Mouse (Mus musculus): ENCODE measurements around the gene Spock1. TPM values are rescaled to one million over a fixed set of nuclear protein-coding genes. Genes with fewer than 3 reads are reported as not detected.

The Spock1 gene
- polyA plus RNA-seq, 1 experiment from 2014 or later: 4.0 TPM

DNA sequence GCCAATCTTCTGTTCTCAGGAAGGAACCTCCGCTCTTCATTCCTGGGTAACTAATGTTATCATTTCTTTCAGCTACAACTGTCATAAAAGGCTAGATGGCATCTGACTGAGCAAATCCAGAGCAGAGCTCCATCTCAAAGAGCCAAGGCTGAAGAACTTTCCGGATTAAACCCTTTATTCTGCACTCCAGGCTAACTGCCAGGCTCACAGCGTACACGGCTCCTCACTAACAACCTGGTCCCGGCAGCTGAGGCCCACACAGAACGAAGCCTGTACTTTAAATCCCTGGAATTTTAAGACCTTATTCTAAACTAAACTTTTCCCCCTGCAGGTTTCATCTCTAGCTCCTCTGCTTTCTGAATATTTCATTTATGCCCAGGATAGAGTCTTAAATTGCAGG is 166.9 kb downstream of the Spock1 start:
- Histone ChIP-seq H3K36me3 (replicated peaks) (no peaks in the 10 kb centered on the region), H3K27ac (replicated peaks) (peak overlapping the region; percentile 66), H3K27me3 (replicated peaks; ENCODE audit: low read depth, poor library complexity, severe bottlenecking) (0 out of 2 replicates have a peak, but pooled peaks cover 5% of the 10 kb centered on the region), H3K9me3 (no peaks in the 10 kb centered on the region), H3K4me3 (no peak overlapping the region), H3K4me1 (peaks cover 50% of the 10 kb centered on the region)
- no peak for DNase-seq (ENCODE audit: low spot score)
- 74% methylated on average over 6 of the region's 6 CpGs for WGBS

DNA sequence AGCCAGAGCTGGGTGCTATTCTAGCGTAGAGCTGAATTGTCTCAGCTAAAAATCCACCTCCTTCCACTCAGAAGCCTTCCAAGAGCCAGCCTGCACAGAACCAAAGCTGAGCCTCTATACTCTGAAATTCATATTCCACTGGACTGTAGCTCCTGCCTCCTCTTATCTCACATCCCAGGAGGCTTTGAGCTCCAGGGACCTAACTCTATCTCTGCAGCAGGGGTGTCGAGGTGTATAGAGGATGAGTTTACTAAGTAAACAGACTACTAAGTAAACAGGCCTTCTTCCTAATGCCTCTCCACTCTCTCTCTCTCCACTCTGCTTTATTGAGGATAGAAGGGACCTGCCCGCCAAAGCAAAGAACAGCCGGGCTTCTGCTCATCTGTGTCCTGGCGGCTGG is 167.7 kb downstream of the Spock1 start:
- no peaks in the 10 kb centered on the region for H3K9me3 ChIP-seq
- peaks cover 57% of the 10 kb centered on the region for H3K4me1 ChIP-seq
- 36% methylated on average over 5 of the region's 5 CpGs for WGBS
- no peak overlapping the region for H3K4me3 ChIP-seq
- H3K27me3 ChIP-seq (replicated peaks; ENCODE audit: low read depth, poor library complexity, severe bottlenecking): 0 out of 2 replicates have a peak, but pooled peaks cover 5% of the 10 kb centered on the region
- DNase-seq (ENCODE audit: low spot score): no peak
- H3K36me3 ChIP-seq (replicated peaks): no peaks in the 10 kb centered on the region
- peak overlapping the region; percentile 66 for H3K27ac ChIP-seq (replicated peaks)

DNA sequence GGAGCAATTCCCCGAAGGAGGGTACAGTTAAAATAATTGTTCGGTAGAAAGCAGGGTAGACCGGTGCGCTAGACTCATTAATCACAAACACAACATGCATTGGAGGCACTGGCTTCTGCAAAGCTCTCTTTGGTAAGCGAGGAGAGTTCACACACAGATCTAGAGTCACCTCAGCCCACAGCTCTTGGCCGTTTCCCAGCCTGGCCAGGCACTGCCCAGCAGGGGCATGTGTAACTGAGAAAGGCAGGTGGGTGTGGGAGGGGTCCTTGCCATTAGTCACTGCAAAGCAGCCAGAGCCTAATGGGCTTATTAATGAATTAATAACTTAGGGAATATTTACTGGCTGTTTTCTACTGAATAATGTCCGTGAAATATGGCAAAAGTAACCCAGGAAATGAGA is 172.1 kb downstream of the Spock1 start:
- no peak overlapping the region for H3K27ac ChIP-seq (replicated peaks)
- H3K4me1 ChIP-seq: peaks cover 33% of the 10 kb centered on the region
- H3K4me3 ChIP-seq: no peak overlapping the region
- no peaks in the 10 kb centered on the region for H3K27me3 ChIP-seq (replicated peaks; ENCODE audit: low read depth, poor library complexity, severe bottlenecking)
- no peaks in the 10 kb centered on the region for H3K36me3 ChIP-seq (replicated peaks)
- WGBS: 81% methylated on average over 7 of the region's 7 CpGs
- no peaks in the 10 kb centered on the region for H3K9me3 ChIP-seq
- no peak for DNase-seq (ENCODE audit: low spot score)

DNA sequence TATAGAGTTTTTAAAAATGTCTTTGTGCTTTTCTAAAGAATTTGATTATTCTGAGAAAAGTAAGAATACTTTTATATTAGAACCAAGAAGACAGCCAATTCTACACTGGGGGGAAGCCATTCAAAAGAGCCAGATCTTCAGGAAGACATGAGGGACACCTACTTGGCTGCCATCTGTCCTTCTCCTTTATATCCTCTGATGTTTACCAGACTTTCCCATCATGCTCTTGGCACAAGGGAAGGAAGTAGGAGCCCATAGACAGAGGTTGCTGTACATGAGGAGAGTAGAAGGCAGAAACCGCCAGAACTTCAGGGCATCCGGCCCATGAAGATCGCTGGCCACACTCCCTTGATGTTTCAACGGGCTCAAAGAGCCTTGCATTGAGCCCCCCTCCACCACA is 173.6 kb downstream of the Spock1 start:
- H3K9me3 ChIP-seq: no peaks in the 10 kb centered on the region
- no peaks in the 10 kb centered on the region for H3K36me3 ChIP-seq (replicated peaks)
- H3K27ac ChIP-seq (replicated peaks): no peak overlapping the region
- no peak overlapping the region for H3K4me3 ChIP-seq
- H3K4me1 ChIP-seq: peaks cover 19% of the 10 kb centered on the region
- DNase-seq (ENCODE audit: low spot score): no peak
- H3K27me3 ChIP-seq (replicated peaks; ENCODE audit: low read depth, poor library complexity, severe bottlenecking): no peaks in the 10 kb centered on the region
- WGBS: 87% methylated on average over 4 of the region's 4 CpGs

DNA sequence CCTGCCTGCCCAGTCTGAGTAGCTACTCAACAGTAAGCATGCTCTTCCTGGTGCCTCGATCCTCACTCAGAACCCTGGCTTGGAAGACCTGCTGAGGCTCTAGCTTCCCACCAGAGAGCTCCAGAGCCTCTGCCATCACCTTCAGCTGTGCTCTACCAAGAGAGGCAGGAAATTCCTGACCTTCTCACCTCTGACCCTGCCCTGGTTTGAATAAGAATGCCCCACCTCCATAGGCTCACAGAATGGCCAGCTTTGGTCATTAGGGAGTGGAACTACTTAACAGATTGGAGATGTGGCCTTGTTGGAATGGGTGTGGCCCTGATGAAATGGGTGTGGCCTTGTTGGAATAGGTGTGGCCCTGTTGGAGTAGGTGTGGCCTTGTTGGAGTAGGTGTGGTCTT is 174.6 kb downstream of the Spock1 start:
- no peaks in the 10 kb centered on the region for H3K27me3 ChIP-seq (replicated peaks; ENCODE audit: low read depth, poor library complexity, severe bottlenecking)
- H3K27ac ChIP-seq (replicated peaks): no peak overlapping the region
- no peaks in the 10 kb centered on the region for H3K36me3 ChIP-seq (replicated peaks)
- H3K9me3 ChIP-seq: no peaks in the 10 kb centered on the region
- peaks cover 19% of the 10 kb centered on the region for H3K4me1 ChIP-seq
- no peak overlapping the region for H3K4me3 ChIP-seq
- no peak for DNase-seq (ENCODE audit: low spot score)
- WGBS: 85% methylated on average over 1 of the region's 1 CpGs

DNA sequence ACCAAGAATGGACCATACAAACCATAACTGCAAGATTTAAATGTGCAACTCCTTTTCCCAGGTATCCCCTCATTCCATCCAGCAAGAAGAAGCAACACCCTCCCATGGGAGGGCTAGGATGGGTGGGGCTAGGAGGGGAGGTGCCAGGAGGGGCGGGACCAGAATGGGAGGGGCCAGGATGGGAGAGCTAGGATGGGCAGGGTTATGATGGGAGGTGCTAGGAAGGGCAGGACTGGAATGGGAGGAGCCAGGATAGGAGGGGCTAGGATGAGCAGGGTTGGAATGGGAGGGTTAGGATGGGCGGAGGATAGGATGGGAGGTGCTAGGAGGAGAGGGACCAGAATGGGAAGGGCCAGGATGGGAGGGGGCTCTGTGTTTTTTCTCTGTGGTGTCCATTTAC is 175.9 kb downstream of the Spock1 start:
- H3K27ac ChIP-seq (replicated peaks): no peak overlapping the region
- peaks cover 15% of the 10 kb centered on the region for H3K4me1 ChIP-seq
- H3K36me3 ChIP-seq (replicated peaks): no peaks in the 10 kb centered on the region
- H3K9me3 ChIP-seq: no peaks in the 10 kb centered on the region
- WGBS: 51% methylated on average over 2 of the region's 2 CpGs
- no peak overlapping the region for H3K4me3 ChIP-seq
- H3K27me3 ChIP-seq (replicated peaks; ENCODE audit: low read depth, poor library complexity, severe bottlenecking): no peaks in the 10 kb centered on the region
- DNase-seq (ENCODE audit: low spot score): no peak

DNA sequence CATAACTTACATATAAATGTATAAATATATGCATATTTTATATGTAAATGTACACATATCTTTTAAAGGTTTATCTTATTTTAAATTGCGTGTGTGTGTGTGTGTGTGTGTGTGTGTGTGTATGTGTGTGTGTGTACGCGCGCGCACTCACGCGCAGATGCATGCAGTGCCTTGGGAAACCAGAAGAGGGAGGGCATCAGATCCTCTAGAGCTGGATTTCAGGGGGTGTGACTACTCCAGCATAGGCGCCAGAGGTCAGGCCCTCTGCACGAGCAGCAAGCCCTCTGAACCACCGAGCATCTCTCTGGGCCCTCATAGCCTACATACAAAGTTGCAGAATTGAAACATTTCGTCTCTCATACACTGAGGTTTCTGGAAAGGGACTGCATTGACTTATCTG is 180.4 kb downstream of the Spock1 start:
- 94% methylated on average over 11 of the region's 11 CpGs for WGBS
- no peaks in the 10 kb centered on the region for H3K9me3 ChIP-seq
- no peaks in the 10 kb centered on the region for H3K27me3 ChIP-seq (replicated peaks; ENCODE audit: low read depth, poor library complexity, severe bottlenecking)
- no peak overlapping the region for H3K4me3 ChIP-seq
- H3K27ac ChIP-seq (replicated peaks): no peak overlapping the region
- H3K36me3 ChIP-seq (replicated peaks): no peaks in the 10 kb centered on the region
- H3K4me1 ChIP-seq: peaks cover 2% of the 10 kb centered on the region; the same call in 1 of the 2 replicates
- DNase-seq (ENCODE audit: low spot score): no peak

DNA sequence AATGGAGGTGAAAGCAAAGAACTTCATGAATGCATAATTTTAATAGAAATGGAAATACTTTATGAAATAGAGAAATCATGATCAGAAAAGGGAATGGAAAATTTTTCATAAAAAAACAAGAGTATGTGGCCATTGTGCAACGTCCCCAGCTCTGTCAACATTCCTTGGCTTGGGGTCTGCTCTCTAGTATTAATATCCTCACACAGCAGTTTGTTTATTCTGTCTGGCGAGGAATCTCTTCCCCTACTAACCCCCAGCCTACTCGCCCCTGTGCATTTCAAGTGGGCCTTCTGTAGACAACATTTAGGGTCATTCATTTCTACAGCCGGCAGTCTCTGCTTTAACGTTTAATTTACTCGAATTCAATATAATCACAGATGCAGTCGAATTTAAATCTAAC is 181.5 kb downstream of the Spock1 start:
- Histone ChIP-seq H3K4me1 (peaks cover 7% of the 10 kb centered on the region; the same call in 1 of the 2 replicates), H3K9me3 (no peaks in the 10 kb centered on the region), H3K4me3 (no peak overlapping the region), H3K27me3 (replicated peaks; ENCODE audit: low read depth, poor library complexity, severe bottlenecking) (no peaks in the 10 kb centered on the region), H3K27ac (replicated peaks) (no peak overlapping the region), H3K36me3 (replicated peaks) (no peaks in the 10 kb centered on the region)
- no peak for DNase-seq (ENCODE audit: low spot score)
- WGBS: 89% methylated on average over 7 of the region's 7 CpGs

DNA sequence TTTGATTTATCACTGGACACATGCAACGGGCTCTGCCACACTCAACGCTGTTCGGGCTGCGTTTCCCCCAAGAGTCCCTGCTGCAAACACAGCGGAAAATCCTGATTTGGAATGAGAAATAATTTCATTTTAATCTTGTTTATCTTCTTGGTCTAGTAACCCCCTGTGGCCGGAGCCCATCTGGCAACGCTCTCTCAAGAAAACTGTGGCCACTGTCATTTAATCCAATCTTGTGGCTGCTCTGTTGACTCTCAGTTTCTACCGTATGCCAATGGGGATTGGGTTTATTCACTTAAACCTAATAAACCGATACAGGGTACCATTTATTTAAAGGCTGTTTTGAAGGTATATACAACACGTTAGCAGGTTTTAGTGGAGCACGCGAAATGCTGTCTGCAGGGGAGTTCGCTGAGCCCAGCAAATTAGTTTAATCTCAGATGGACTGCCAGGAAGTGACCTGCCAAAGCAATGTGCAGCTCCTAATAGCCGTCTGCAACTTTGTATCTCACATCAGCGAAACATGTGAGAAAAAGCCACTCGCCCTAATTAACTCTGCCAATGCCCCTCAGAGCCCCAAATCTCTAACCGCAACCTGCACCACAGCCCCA is 185.7 kb downstream of the Spock1 start:
- 72% methylated on average over 17 of the region's 17 CpGs for WGBS
- no peak overlapping the region for H3K4me3 ChIP-seq
- H3K27me3 ChIP-seq (replicated peaks; ENCODE audit: low read depth, poor library complexity, severe bottlenecking): no peaks in the 10 kb centered on the region
- no peaks in the 10 kb centered on the region for H3K36me3 ChIP-seq (replicated peaks)
- H3K9me3 ChIP-seq: no peaks in the 10 kb centered on the region
- no peak for DNase-seq (ENCODE audit: low spot score)
- H3K27ac ChIP-seq (replicated peaks): no peak overlapping the region
- H3K4me1 ChIP-seq: peaks cover 11% of the 10 kb centered on the region; the same call in 1 of the 2 replicates

DNA sequence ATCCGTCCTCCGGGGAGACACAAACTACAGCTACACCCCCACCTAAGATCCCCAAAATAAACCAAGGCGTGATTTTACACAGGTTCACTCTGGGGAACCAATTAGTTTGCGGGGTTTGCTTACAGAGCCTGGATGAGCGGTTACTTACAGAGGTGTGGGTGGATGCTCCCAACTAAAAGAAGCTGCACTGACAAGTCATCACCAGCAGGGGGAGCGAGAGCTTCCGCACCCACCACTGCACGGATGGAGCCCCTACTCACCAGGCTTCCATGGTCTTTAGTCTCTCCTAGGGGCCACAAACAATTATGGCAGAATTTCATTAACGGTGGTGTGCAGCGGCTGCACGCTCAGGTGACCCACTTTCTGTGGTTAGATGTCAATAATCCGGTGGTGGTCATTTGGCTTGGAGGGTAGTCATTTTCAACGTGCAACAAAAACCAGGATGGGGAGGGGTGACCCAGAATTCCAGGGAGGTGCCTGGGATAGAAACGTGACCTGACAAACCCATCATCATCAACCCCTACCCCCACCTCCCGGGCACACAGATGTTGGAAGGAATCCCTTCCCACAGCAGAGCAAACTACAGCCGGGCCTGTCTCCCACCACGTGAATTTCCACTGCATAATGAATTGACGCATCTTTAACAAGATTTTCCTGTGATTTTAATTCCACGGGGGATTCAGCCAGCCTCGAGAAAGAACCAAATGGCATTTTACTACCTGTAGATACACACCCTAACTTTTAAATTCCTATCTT is 186.4 kb downstream of the Spock1 start:
- Histone ChIP-seq H3K27me3 (replicated peaks; ENCODE audit: low read depth, poor library complexity, severe bottlenecking) (no peaks in the 10 kb centered on the region), H3K4me3 (no peak overlapping the region), H3K4me1 (peaks cover 11% of the 10 kb centered on the region; the same call in 1 of the 2 replicates), H3K36me3 (replicated peaks) (no peaks in the 10 kb centered on the region), H3K27ac (replicated peaks) (no peak overlapping the region), H3K9me3 (no peaks in the 10 kb centered on the region)
- DNase-seq (ENCODE audit: low spot score): peak; percentile 53
- WGBS: 59% methylated on average over 20 of the region's 20 CpGs

DNA sequence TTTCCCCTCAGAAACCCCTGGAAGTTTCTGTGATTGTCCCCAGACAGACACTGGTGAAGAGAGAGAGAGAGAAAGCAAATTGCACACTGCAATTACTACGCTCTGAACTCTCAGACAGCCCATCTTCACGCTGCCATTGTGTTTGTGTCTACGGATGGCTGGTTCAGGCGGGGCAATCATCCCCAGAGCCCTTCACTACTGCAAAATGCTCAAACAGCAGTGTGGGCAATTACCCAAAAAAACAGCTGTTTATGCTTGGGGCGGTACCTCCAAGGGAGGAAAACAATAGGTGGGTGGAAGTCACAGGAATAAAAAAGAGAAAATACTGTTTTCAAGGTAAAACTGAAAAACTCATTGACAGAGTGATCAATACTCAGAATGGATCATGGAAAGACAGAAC is 190.0 kb downstream of the Spock1 start:
- Histone ChIP-seq H3K9me3 (no peaks in the 10 kb centered on the region), H3K27ac (replicated peaks) (no peak overlapping the region), H3K27me3 (replicated peaks; ENCODE audit: low read depth, poor library complexity, severe bottlenecking) (no peaks in the 10 kb centered on the region), H3K4me3 (no peak overlapping the region), H3K4me1 (peaks cover 11% of the 10 kb centered on the region; the same call in 1 of the 2 replicates), H3K36me3 (replicated peaks) (no peaks in the 10 kb centered on the region)
- DNase-seq (ENCODE audit: low spot score): no peak
- WGBS: 53% methylated on average over 5 of the region's 5 CpGs

DNA sequence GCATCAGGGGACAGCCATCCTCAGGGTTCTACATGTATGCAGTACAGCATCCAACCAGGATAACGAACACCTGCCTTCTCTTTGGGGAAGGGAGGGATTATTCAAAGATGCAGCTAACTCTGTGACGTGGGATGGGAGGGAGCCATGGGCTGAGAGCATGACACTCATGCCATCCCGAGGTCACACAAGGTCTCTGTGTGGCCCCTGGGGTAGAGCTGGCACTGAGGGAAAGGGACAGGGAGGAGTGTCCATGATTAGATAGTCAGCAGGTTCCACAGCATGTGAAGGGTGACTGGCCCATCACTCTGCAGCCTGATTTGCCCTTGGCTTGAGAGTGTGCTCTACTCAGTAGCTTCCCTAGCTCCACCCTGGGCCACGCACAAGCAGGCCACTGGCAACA is 195.2 kb downstream of the Spock1 start:
- 85% methylated on average over 4 of the region's 4 CpGs for WGBS
- Histone ChIP-seq H3K4me1 (peaks cover 7% of the 10 kb centered on the region), H3K4me3 (no peak overlapping the region), H3K36me3 (replicated peaks) (no peaks in the 10 kb centered on the region), H3K27ac (replicated peaks) (no peak overlapping the region), H3K27me3 (replicated peaks; ENCODE audit: low read depth, poor library complexity, severe bottlenecking) (no peaks in the 10 kb centered on the region), H3K9me3 (no peaks in the 10 kb centered on the region)
- no peak for DNase-seq (ENCODE audit: low spot score)

DNA sequence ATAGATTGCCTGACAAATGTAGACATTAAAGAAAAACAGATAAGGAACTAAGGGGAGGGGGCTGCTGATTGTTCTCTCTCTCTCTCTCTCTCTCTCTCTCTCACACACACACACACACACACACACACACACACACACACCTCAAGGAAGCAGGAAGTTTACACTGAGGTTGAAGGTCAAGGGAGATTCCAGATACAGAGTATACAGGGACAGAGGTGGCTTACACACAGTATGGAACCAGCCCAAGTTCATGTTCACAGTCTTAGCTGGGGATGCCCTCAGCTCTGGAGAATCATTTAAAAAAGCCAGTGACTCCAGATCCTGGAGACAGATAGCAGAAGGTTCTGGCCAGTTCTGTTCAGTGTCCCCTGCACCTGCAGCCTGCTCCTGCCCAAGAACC is 199.7 kb downstream of the Spock1 start:
- no peaks in the 10 kb centered on the region for H3K36me3 ChIP-seq (replicated peaks)
- no peak for DNase-seq (ENCODE audit: low spot score)

More for the DNA sequence above, 199.7 kb downstream of the Spock1 start:
- Histone ChIP-seq H3K27ac (replicated peaks) (no peak overlapping the region), H3K27me3 (replicated peaks; ENCODE audit: low read depth, poor library complexity, severe bottlenecking) (no peaks in the 10 kb centered on the region), H3K4me1 (peaks cover 7% of the 10 kb centered on the region), H3K4me3 (no peak overlapping the region), H3K9me3 (no peaks in the 10 kb centered on the region)

All from embryonic facial prominence, embryonic 10.5 days (tissue).